Mouse (Mus musculus): ENCODE measurements around the gene Siah2. TPM values are rescaled to one million over a fixed set of nuclear protein-coding genes. Genes with fewer than 3 reads are reported as not detected.

Siah2 gene
- polyA plus RNA-seq, 1 experiment from 2014 or later, result 3.0 TPM

- Histone ChIP-seq H3K36me3 (replicated peaks) (no peaks in the 10 kb centered on the region), H3K9me3 (replicated peaks) (no peaks in the 10 kb centered on the region), H3K4me3 (replicated peaks) (no peak overlapping the region), H3K27me3 (peaks cover 34% of the 10 kb centered on the region), H3K4me1 (replicated peaks) (peaks cover 16% of the 10 kb centered on the region), H3K27ac (replicated peaks) (no peak overlapping the region), H3K9ac (no peak overlapping the region), H3K4me2 (no peak overlapping the region)
- WGBS (ENCODE audit: insufficient replicate concordance), result 40% methylated on average over 7 of the region's 7 CpGs
- no peak for ATAC-seq (ENCODE audit: insufficient read depth)
These were observed 3.3 kb upstream of the Siah2 start for GRCm38 (mm10) chr3:58695507-58695906.

GRCm38 (mm10) chr3:58695044-58695443, 2.8 kb upstream of the Siah2 start:
- Histone ChIP-seq H3K4me3 (replicated peaks) (no peak overlapping the region), H3K36me3 (replicated peaks) (no peaks in the 10 kb centered on the region), H3K27me3 (peaks cover 35% of the 10 kb centered on the region), H3K9ac (no peak overlapping the region), H3K4me1 (replicated peaks) (peaks cover 16% of the 10 kb centered on the region), H3K27ac (replicated peaks) (no peak overlapping the region), H3K9me3 (replicated peaks) (no peaks in the 10 kb centered on the region), H3K4me2 (no peak overlapping the region)
- WGBS (ENCODE audit: insufficient replicate concordance), result 65% methylated on average over 1 of the region's 1 CpGs
- no peak for ATAC-seq (ENCODE audit: insufficient read depth)

GRCm38 (mm10) chr3:58693331-58693730, 1.1 kb upstream of the Siah2 start:
- Histone ChIP-seq H3K4me1 (replicated peaks) (peaks cover 16% of the 10 kb centered on the region), H3K4me3 (replicated peaks) (no peak overlapping the region), H3K4me2 (no peak overlapping the region; the same call in 1 of the 2 replicates), H3K36me3 (replicated peaks) (no peaks in the 10 kb centered on the region), H3K9ac (no peak overlapping the region), H3K9me3 (replicated peaks) (no peaks in the 10 kb centered on the region), H3K27ac (replicated peaks) (no peak overlapping the region), H3K27me3 (peaks cover 35% of the 10 kb centered on the region)
- no peak for ATAC-seq (ENCODE audit: insufficient read depth)
- 76% methylated on average over 7 of the region's 7 CpGs for WGBS (ENCODE audit: insufficient replicate concordance)

- Histone ChIP-seq H3K27ac (replicated peaks) (peak overlapping the region; percentile 79), H3K36me3 (replicated peaks) (no peaks in the 10 kb centered on the region), H3K4me3 (replicated peaks) (peak overlapping the region; percentile 71), H3K4me1 (replicated peaks) (peaks cover 16% of the 10 kb centered on the region), H3K27me3 (peaks cover 35% of the 10 kb centered on the region), H3K9ac (peak overlapping the region; percentile 60), H3K4me2 (peak overlapping the region; percentile 95), H3K9me3 (replicated peaks) (no peaks in the 10 kb centered on the region)
- under 1% methylated on average over 51 of the region's 65 CpGs for WGBS (ENCODE audit: insufficient replicate concordance)
- no peak; the same call in 1 of the 2 replicates for ATAC-seq (ENCODE audit: insufficient read depth)
These were observed 743 bp downstream of the Siah2 start for GRCm38 (mm10) chr3:58691374-58691939.

- H3K4me3 ChIP-seq (replicated peaks), result peak overlapping the region; percentile 71
- peak overlapping the region; percentile 95 for H3K4me2 ChIP-seq
- H3K36me3 ChIP-seq (replicated peaks), result no peaks in the 10 kb centered on the region
- H3K9me3 ChIP-seq (replicated peaks), result no peaks in the 10 kb centered on the region
- WGBS (ENCODE audit: insufficient replicate concordance), result 1% methylated on average over 24 of the region's 24 CpGs
- H3K27me3 ChIP-seq, result peaks cover 35% of the 10 kb centered on the region
- H3K9ac ChIP-seq, result peak overlapping the region; percentile 60
- no peak for ATAC-seq (ENCODE audit: insufficient read depth)
- H3K4me1 ChIP-seq (replicated peaks), result peaks cover 16% of the 10 kb centered on the region
- H3K27ac ChIP-seq (replicated peaks), result peak overlapping the region; percentile 79
These were observed 1.4 kb downstream of the Siah2 start for GRCm38 (mm10) chr3:58690619-58691373.

GRCm38 (mm10) chr3:58689721-58690120, 2.5 kb downstream of the Siah2 start:
- Histone ChIP-seq H3K4me1 (replicated peaks) (peaks cover 16% of the 10 kb centered on the region), H3K4me2 (peak overlapping the region; percentile 95), H3K9me3 (replicated peaks) (no peaks in the 10 kb centered on the region), H3K36me3 (replicated peaks) (no peaks in the 10 kb centered on the region), H3K4me3 (replicated peaks) (peak overlapping the region; percentile 7; the same call in 1 of the 2 replicates), H3K27me3 (peaks cover 35% of the 10 kb centered on the region), H3K9ac (no peak overlapping the region), H3K27ac (replicated peaks) (no peak overlapping the region)
- no peak for ATAC-seq (ENCODE audit: insufficient read depth)
- WGBS (ENCODE audit: insufficient replicate concordance), result 47% methylated on average over 3 of the region's 3 CpGs

GRCm38 (mm10) chr3:58689105-58689504, 3.1 kb downstream of the Siah2 start:
- Histone ChIP-seq H3K4me2 (peak overlapping the region; percentile 95), H3K4me1 (replicated peaks) (peaks cover 21% of the 10 kb centered on the region), H3K27me3 (peaks cover 33% of the 10 kb centered on the region), H3K9me3 (replicated peaks) (no peaks in the 10 kb centered on the region), H3K9ac (no peak overlapping the region), H3K4me3 (replicated peaks) (peak overlapping the region; percentile 7; the same call in 1 of the 2 replicates), H3K27ac (replicated peaks) (no peak overlapping the region), H3K36me3 (replicated peaks) (no peaks in the 10 kb centered on the region)
- no peak for ATAC-seq (ENCODE audit: insufficient read depth)
- 68% methylated on average over 7 of the region's 7 CpGs for WGBS (ENCODE audit: insufficient replicate concordance)

- Histone ChIP-seq H3K4me2 (peak overlapping the region; percentile 5; the same call in 1 of the 2 replicates), H3K4me1 (replicated peaks) (peaks cover 21% of the 10 kb centered on the region), H3K27ac (replicated peaks) (no peak overlapping the region), H3K36me3 (replicated peaks) (no peaks in the 10 kb centered on the region), H3K9me3 (replicated peaks) (no peaks in the 10 kb centered on the region), H3K27me3 (peaks cover 30% of the 10 kb centered on the region), H3K9ac (no peak overlapping the region), H3K4me3 (replicated peaks) (no peak overlapping the region)
- no peak for ATAC-seq (ENCODE audit: insufficient read depth)
- 78% methylated on average over 4 of the region's 4 CpGs for WGBS (ENCODE audit: insufficient replicate concordance)
These were observed 3.6 kb downstream of the Siah2 start for GRCm38 (mm10) chr3:58688551-58688950.

GRCm38 (mm10) chr3:58686922-58687284, 5.3 kb downstream of the Siah2 start:
- no peak for ATAC-seq (ENCODE audit: insufficient read depth)
- Histone ChIP-seq H3K9me3 (replicated peaks) (no peaks in the 10 kb centered on the region), H3K4me3 (replicated peaks) (no peak overlapping the region), H3K4me2 (peak overlapping the region; percentile 32), H3K27ac (replicated peaks) (no peak overlapping the region; the same call in 1 of the 2 replicates), H3K4me1 (replicated peaks) (peaks cover 13% of the 10 kb centered on the region; the same call in 1 of the 2 replicates), H3K36me3 (replicated peaks) (no peaks in the 10 kb centered on the region), H3K9ac (no peak overlapping the region), H3K27me3 (peaks cover 14% of the 10 kb centered on the region)
- 59% methylated on average over 2 of the region's 2 CpGs for WGBS (ENCODE audit: insufficient replicate concordance)

GRCm38 (mm10) chr3:58686206-58686921, 5.8 kb downstream of the Siah2 start:
- Histone ChIP-seq H3K27ac (replicated peaks) (peak overlapping the region; percentile 38; the same call in 1 of the 2 replicates), H3K4me1 (replicated peaks) (peaks cover 10% of the 10 kb centered on the region; the same call in 1 of the 2 replicates), H3K9me3 (replicated peaks) (no peaks in the 10 kb centered on the region), H3K27me3 (peaks cover 9% of the 10 kb centered on the region), H3K4me2 (peak overlapping the region; percentile 32), H3K4me3 (replicated peaks) (no peak overlapping the region), H3K36me3 (replicated peaks) (no peaks in the 10 kb centered on the region), H3K9ac (no peak overlapping the region)
- WGBS (ENCODE audit: insufficient replicate concordance), result 57% methylated on average over 7 of the region's 7 CpGs
- ATAC-seq (ENCODE audit: insufficient read depth), result peak; percentile 50

- no peak for ATAC-seq (ENCODE audit: insufficient read depth)
- Histone ChIP-seq H3K4me3 (replicated peaks) (no peak overlapping the region), H3K9ac (no peak overlapping the region), H3K9me3 (replicated peaks) (no peaks in the 10 kb centered on the region), H3K4me2 (no peak overlapping the region), H3K4me1 (replicated peaks) (0 out of 2 replicates have a peak, but pooled peaks cover 7% of the 10 kb centered on the region), H3K36me3 (replicated peaks) (no peaks in the 10 kb centered on the region), H3K27ac (replicated peaks) (no peak overlapping the region), H3K27me3 (no peaks in the 10 kb centered on the region)
- WGBS (ENCODE audit: insufficient replicate concordance), result 60% methylated on average over 3 of the region's 3 CpGs
These were observed 6.8 kb downstream of the Siah2 start for GRCm38 (mm10) chr3:58685396-58685795.
